Mouse (Mus musculus) bone marrow macrophage, adult 2 months (primary cell): ENCODE measurements around the gene Tfap2c.

Source experiments
- CTCF ChIP-seq: IDR thresholded peaks from 2 replicates; pipeline ENCODE4 v1.5.1; 2012; ENCODE audit warnings: low read depth, mild to moderate bottlenecking, low read length, moderate library complexity
- POLR2A ChIP-seq: IDR thresholded peaks from 2 replicates; pipeline ENCODE4 v1.6.1; 2012; ENCODE audit warnings: mild to moderate bottlenecking, low read depth, low read length, borderline replicate concordance

DNA sequence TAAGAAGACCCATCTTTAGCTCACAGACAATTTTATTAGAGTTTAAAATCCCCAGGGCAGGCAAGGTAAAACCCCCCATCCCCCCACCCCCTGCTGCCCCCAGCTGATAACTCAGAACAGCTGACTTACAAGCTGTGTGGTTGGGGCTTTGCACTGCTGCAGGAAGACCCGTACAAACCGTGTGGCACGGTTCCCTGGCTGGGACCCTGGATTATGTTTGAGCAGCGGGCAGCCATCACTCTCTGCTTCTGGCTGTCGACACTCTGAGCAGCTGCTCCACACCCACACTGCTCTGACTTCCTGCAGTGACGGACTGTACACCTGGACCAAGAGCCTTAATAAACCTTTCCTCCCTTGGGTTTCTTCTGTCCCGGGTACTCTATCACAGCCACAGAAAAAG is 56.2 kb downstream of the Tfap2c start:
- no peak for TF ChIP-seq POLR2A
- TF ChIP-seq CTCF: no peak
